Comparison of ENCODE assay signal across 8 mouse cellular contexts in genomic region chr15:101076071-101077000, GRCm38 (mm10). TPM values are rescaled to one million over a fixed set of nuclear protein-coding genes. Genes with fewer than 3 reads are reported as not detected.
DNase-seq lines count a peak whose midpoint lies in the region; ATAC-seq and TF ChIP-seq lines count a peak whose summit lies in the region.

No protein-coding gene starts in this region.

- peaks cover 3% of the 10 kb centered on the region; the same call in 1 of the 2 replicates for H3K36me3 ChIP-seq in heart, embryonic 11.5 days (ENCODE audit: control insufficient read depth, insufficient read depth, low read length)
- H3K36me3 ChIP-seq in embryonic facial prominence, embryonic 14.5 days (ENCODE audit: control insufficient read depth, insufficient read depth, low read length), result no peaks in the 10 kb centered on the region
- no peaks in the 10 kb centered on the region for H3K36me3 ChIP-seq in kidney, embryonic 14.5 days (ENCODE audit: control insufficient read depth, insufficient read depth, low read length)
- no peaks in the 10 kb centered on the region for H3K36me3 ChIP-seq in midbrain, postnatal 0 days (ENCODE audit: insufficient read depth, low read length)

- peak overlapping the region; percentile 88 for H3K4me3 ChIP-seq in heart, embryonic 11.5 days (ENCODE audit: low read depth, low read length)
- peak overlapping the region; percentile 86 for H3K4me3 ChIP-seq in embryonic facial prominence, embryonic 14.5 days (ENCODE audit: low read depth, low read length)
- H3K4me3 ChIP-seq in kidney, embryonic 14.5 days (ENCODE audit: low read length), result peak overlapping the region; percentile 93
- H3K4me3 ChIP-seq in midbrain, postnatal 0 days (ENCODE audit: low read depth, low read length), result peak overlapping the region; percentile 56

- DNase-seq in heart, postnatal 36 days, result no peak
- DNase-seq in embryonic facial prominence, embryonic 14.5 days (ENCODE audit: low spot score), result no peak
- peak; percentile 77 for DNase-seq in midbrain, postnatal 0 days (ENCODE audit: low spot score)
- no peak for DNase-seq in urinary bladder, postnatal 36 days (ENCODE audit: low spot score in 2 of 2)
- DNase-seq in cerebellum, adult 8-10 months, result no peak

- peak overlapping the region; percentile 94 for H3K4me2 ChIP-seq in heart, embryonic 11.5 days
- H3K4me2 ChIP-seq in embryonic facial prominence, embryonic 14.5 days (ENCODE audit: low read depth, low read length), result peak overlapping the region; percentile 92
- peak overlapping the region; percentile 76 for H3K4me2 ChIP-seq in kidney, embryonic 14.5 days (replicated peaks; ENCODE audit: low read depth, low read length)
- peak overlapping the region; percentile 88 for H3K4me2 ChIP-seq in midbrain, postnatal 0 days (ENCODE audit: low read depth, low read length, poor library complexity, severe bottlenecking)

- intact Hi-C loops in heart, postnatal 36 days (cut with DNase I), result no loop called here

- no peak overlapping the region for H3K27ac ChIP-seq in heart, embryonic 11.5 days (ENCODE audit: low read depth, low read length)
- H3K27ac ChIP-seq in embryonic facial prominence, embryonic 14.5 days (replicated peaks; ENCODE audit: low read depth, low read length), result no peak overlapping the region
- H3K27ac ChIP-seq in kidney, embryonic 14.5 days (ENCODE audit: low read depth, low read length), result peak overlapping the region; percentile 97; the same call in 1 of the 2 replicates
- H3K27ac ChIP-seq in midbrain, postnatal 0 days (ENCODE audit: low read depth, low read length), result no peak overlapping the region

- 12% methylated on average over 26 of the region's 26 CpGs for WGBS in heart, embryonic 11.5 days (ENCODE audit: insufficient replicate concordance)
- 8% methylated on average over 22 of the region's 26 CpGs for WGBS in embryonic facial prominence, embryonic 14.5 days
- WGBS in kidney, embryonic 14.5 days, result 4% methylated on average over 26 of the region's 26 CpGs
- WGBS in midbrain, postnatal 0 days, result 8% methylated on average over 26 of the region's 26 CpGs

- no peaks in the 10 kb centered on the region for H3K9me3 ChIP-seq in heart, embryonic 11.5 days (replicated peaks; ENCODE audit: control insufficient read depth, low read length)
- H3K9me3 ChIP-seq in embryonic facial prominence, embryonic 14.5 days (ENCODE audit: control insufficient read depth, low read length), result no peaks in the 10 kb centered on the region
- H3K9me3 ChIP-seq in kidney, embryonic 14.5 days (ENCODE audit: control insufficient read depth, low read length), result no peaks in the 10 kb centered on the region
- H3K9me3 ChIP-seq in midbrain, postnatal 0 days (ENCODE audit: low read length), result no peaks in the 10 kb centered on the region

- no peak for TF ChIP-seq CTCF in midbrain, postnatal 0 days (IDR thresholded peaks at IDR 0.05)

- peaks cover 29% of the 10 kb centered on the region for H3K4me1 ChIP-seq in heart, embryonic 11.5 days (ENCODE audit: control insufficient read depth, insufficient read depth, low read length)
- H3K4me1 ChIP-seq in embryonic facial prominence, embryonic 14.5 days (ENCODE audit: control insufficient read depth, insufficient read depth, low read length), result peaks cover 33% of the 10 kb centered on the region
- peaks cover 41% of the 10 kb centered on the region for H3K4me1 ChIP-seq in kidney, embryonic 14.5 days (ENCODE audit: control insufficient read depth, insufficient read depth, low read length)
- H3K4me1 ChIP-seq in midbrain, postnatal 0 days (ENCODE audit: insufficient read depth, low read length), result peaks cover 15% of the 10 kb centered on the region; the same call in 1 of the 2 replicates

- no peak for ATAC-seq in heart, embryonic 11.5 days (replicated peaks; ENCODE audit: insufficient number of reproducible peaks, low FRiP score, low TSS enrichment)
- ATAC-seq in embryonic facial prominence, embryonic 14.5 days (ENCODE audit: low read depth), result no peak
- peak; percentile 20 for ATAC-seq in kidney, embryonic 14.5 days (ENCODE audit: low FRiP score, low TSS enrichment)
- 0 out of 2 replicates have a peak, but pooled peaks have one; percentile 6 for ATAC-seq in midbrain, postnatal 0 days (ENCODE audit: low FRiP score)
- no peak for ATAC-seq in frontal cortex, adult (ENCODE audit: low TSS enrichment)

- H3K27me3 ChIP-seq in heart, embryonic 11.5 days (ENCODE audit: control insufficient read depth, insufficient read depth, low read length), result peaks cover 15% of the 10 kb centered on the region
- no peaks in the 10 kb centered on the region for H3K27me3 ChIP-seq in embryonic facial prominence, embryonic 14.5 days (replicated peaks; ENCODE audit: control insufficient read depth, insufficient read depth, low read length)
- no peaks in the 10 kb centered on the region for H3K27me3 ChIP-seq in kidney, embryonic 14.5 days (ENCODE audit: control insufficient read depth, insufficient read depth, low read length)
- no peaks in the 10 kb centered on the region for H3K27me3 ChIP-seq in midbrain, postnatal 0 days (ENCODE audit: insufficient read depth, low read length)

- H3K9ac ChIP-seq in heart, embryonic 11.5 days (ENCODE audit: low read depth, low read length), result peak overlapping the region; percentile 85; the same call in 1 of the 2 replicates
- H3K9ac ChIP-seq in embryonic facial prominence, embryonic 14.5 days (ENCODE audit: low read depth, low read length), result peak overlapping the region; percentile 91
- H3K9ac ChIP-seq in kidney, embryonic 14.5 days (ENCODE audit: low read depth, low read length), result peak overlapping the region; percentile 94
- no peak overlapping the region; the same call in 1 of the 2 replicates for H3K9ac ChIP-seq in midbrain, postnatal 0 days (replicated peaks; ENCODE audit: low read length, poor library complexity, severe bottlenecking)

RNA-seq across cellular contexts. Expression of gene Fignl2, which starts 2.0 kb away (rescaled TPM):
- polyA plus RNA-seq in heart, embryonic 11.5 days (2014; fragmentation: Nextera tagmentation; extraction: Ambion mirVana), result 0.30 and 0.33 TPM in 2 replicates
- 1 to 10 TPM; 1.4 to 2.2 TPM for total RNA-seq in heart, postnatal 36 days (2021)
- 0.26 and 0.30 TPM in 2 replicates for polyA plus RNA-seq in embryonic facial prominence, embryonic 14.5 days (2014; fragmentation: Nextera tagmentation; extraction: Ambion mirVana)
- polyA plus RNA-seq in kidney, embryonic 14.5 days (2014; fragmentation: Nextera tagmentation; extraction: Ambion mirVana), result 0.58 and 0.73 TPM in 2 replicates
- total RNA-seq in midbrain, postnatal 0 days (2014; rRNA removed), result 1.0 and 3.4 TPM in 2 replicates
- polyA plus RNA-seq in midbrain, postnatal 0 days (2015; fragmentation: Nextera tagmentation; extraction: Ambion mirVana), result 0.04 and 0.05 TPM in 2 replicates

RNA-seq across cellular contexts. Expression of gene Gm47841, which starts 29.1 kb away (rescaled TPM):
- not detected in 2 replicates for polyA plus RNA-seq in heart, embryonic 11.5 days (2014; fragmentation: Nextera tagmentation; extraction: Ambion mirVana)
- not detected for total RNA-seq in heart, postnatal 36 days (2021)
- polyA plus RNA-seq in embryonic facial prominence, embryonic 14.5 days (2014; fragmentation: Nextera tagmentation; extraction: Ambion mirVana), result not detected in 2 replicates
- polyA plus RNA-seq in kidney, embryonic 14.5 days (2014; fragmentation: Nextera tagmentation; extraction: Ambion mirVana), result not detected in 2 replicates
- not detected in 2 replicates for total RNA-seq in midbrain, postnatal 0 days (2014; rRNA removed)
- polyA plus RNA-seq in midbrain, postnatal 0 days (2015; fragmentation: Nextera tagmentation; extraction: Ambion mirVana), result not detected in 2 replicates

RNA-seq across cellular contexts. Expression of gene Ankrd33, which starts 39.2 kb away (rescaled TPM):
- not detected in 2 replicates for polyA plus RNA-seq in heart, embryonic 11.5 days (2014; fragmentation: Nextera tagmentation; extraction: Ambion mirVana)
- not detected for total RNA-seq in heart, postnatal 36 days (2021)
- polyA plus RNA-seq in embryonic facial prominence, embryonic 14.5 days (2014; fragmentation: Nextera tagmentation; extraction: Ambion mirVana), result not detected in 2 replicates
- not detected in 2 replicates for polyA plus RNA-seq in kidney, embryonic 14.5 days (2014; fragmentation: Nextera tagmentation; extraction: Ambion mirVana)
- total RNA-seq in midbrain, postnatal 0 days (2014; rRNA removed), result not detected in 2 replicates
- polyA plus RNA-seq in midbrain, postnatal 0 days (2015; fragmentation: Nextera tagmentation; extraction: Ambion mirVana), result not detected in 2 replicates

RNA-seq across cellular contexts. Expression of gene Acvrl1, which starts 52.0 kb away (rescaled TPM):
- 1.5 and 2.0 TPM in 2 replicates for polyA plus RNA-seq in heart, embryonic 11.5 days (2014; fragmentation: Nextera tagmentation; extraction: Ambion mirVana)
- total RNA-seq in heart, postnatal 36 days (2021), result 10 to 100 TPM; 22.3 to 31.1 TPM
- polyA plus RNA-seq in embryonic facial prominence, embryonic 14.5 days (2014; fragmentation: Nextera tagmentation; extraction: Ambion mirVana), result 11.5 and 13.5 TPM in 2 replicates
- polyA plus RNA-seq in kidney, embryonic 14.5 days (2014; fragmentation: Nextera tagmentation; extraction: Ambion mirVana), result 6.3 and 8.8 TPM in 2 replicates
- 8.4 and 11.2 TPM in 2 replicates for total RNA-seq in midbrain, postnatal 0 days (2014; rRNA removed)
- polyA plus RNA-seq in midbrain, postnatal 0 days (2015; fragmentation: Nextera tagmentation; extraction: Ambion mirVana), result 6.1 and 6.7 TPM in 2 replicates

Comparison
In these comparisons a context has a peak if more than half of its experiments do, and no peak if none do; other contexts are left out.
1. ATAC-seq: peak in kidney, embryonic 14.5 days (single experiment) and midbrain, postnatal 0 days (single experiment); none in heart, embryonic 11.5 days (single experiment), embryonic facial prominence, embryonic 14.5 days (single experiment) and frontal cortex, adult (single experiment).
2. Peak in every context shown above with its lines, with median percentiles within 50 percentile points of each other: H3K4me2 ChIP-seq and H3K4me3 ChIP-seq.